In genomic region chr4:107196454-107196853, GRCm38 (mm10) we compare ENCODE assay signal across 20 mouse cellular contexts. TPM values are rescaled to one million over a fixed set of nuclear protein-coding genes. Genes with fewer than 3 reads are reported as not detected.
"Had no signal": no experiment of that assay in that cellular context is flagged by ENCODE, and none has a peak within 500 bp of the region (broad histone marks: within the 10 kb centered on the region; RNA-seq: fewer than 3 reads in every experiment).

No protein-coding gene starts in this region.

- H3K27ac ChIP-seq: liver, embryonic 13.5 days; liver, embryonic 15.5 days; lung, embryonic 15.5 days; midbrain, embryonic 10.5 days; midbrain, embryonic 13.5 days; neural tube, embryonic 12.5 days; stomach, embryonic 15.5 days had no signal

- H3K27me3 ChIP-seq: liver, embryonic 13.5 days; liver, embryonic 15.5 days; lung, embryonic 15.5 days; midbrain, embryonic 13.5 days; neural tube, embryonic 12.5 days; stomach, embryonic 15.5 days had no signal

- DNase-seq: liver, embryonic 13.5 days; liver, postnatal 0 days; lung, adult 2 months; lung, postnatal 14 days; lung, postnatal 4 days; right cerebral cortex, postnatal 14 days; thymus, adult 18-20 months; thymus, postnatal 14 days; thymus, postnatal 36 days had no signal

- H3K4me1 ChIP-seq: liver, embryonic 13.5 days; liver, embryonic 15.5 days; lung, embryonic 15.5 days; midbrain, embryonic 10.5 days; midbrain, embryonic 13.5 days; neural tube, embryonic 12.5 days; stomach, embryonic 15.5 days had no signal

- H3K4me3 ChIP-seq: liver, embryonic 13.5 days; liver, embryonic 15.5 days; lung, embryonic 15.5 days; midbrain, embryonic 10.5 days; midbrain, embryonic 13.5 days; myocyte; neural tube, embryonic 12.5 days; stomach, embryonic 15.5 days had no signal

RNA-seq across cellular contexts. Expression of gene Ldlrad1, which starts 12.5 kb away (rescaled TPM):
- total RNA-seq: megakaryocyte, adult 5-6 weeks; megakaryocyte-erythroid progenitor cell, adult 5-6 weeks had no signal
- polyA plus RNA-seq: liver, embryonic 13.5 days; liver, embryonic 15.5 days; liver, postnatal 0 days; lung, embryonic 15.5 days; midbrain, embryonic 10.5 days; midbrain, embryonic 13.5 days; midbrain, embryonic 16.5 days; myocyte; neural tube, embryonic 12.5 days; neural tube, embryonic 14.5 days; stomach, embryonic 15.5 days had no signal
